Mouse (Mus musculus) megakaryocyte, embryonic 14.5 days (primary cell): ENCODE measurements at regions not wholly inside any gene's neighbourhood (a gene's known extent, or its start where the extent isn't known, plus 50 kb on each side); places are given as distances from the start of the nearest gene placed in this dataset.
"Not testable (repeated sequence)": the region's sequence is repeated elsewhere in the genome, so short reads cannot be mapped to it uniquely, and the experiment has no call there.

Experiments
- FLI1 ChIP-seq: IDR thresholded peaks from 2 replicates; pipeline ENCODE4 v1.6.1; 2012; ENCODE audit warnings: low read length, inconsistent platforms, mixed read lengths
- GATA1 ChIP-seq: IDR thresholded peaks from 3 replicates; pipeline ENCODE4 v1.6.1; 2012; ENCODE audit warnings: mixed read lengths, low read length, inconsistent platforms, borderline replicate concordance

- TF ChIP-seq GATA1, FLI1: not testable (repeated sequence)
Observed at GRCm38 (mm10) chr14:53581734-53582133, 672.2 kb downstream of the Dad1 start.
